Mouse (Mus musculus): ENCODE results near the gene Ttll8. TPM values are rescaled to one million over a fixed set of nuclear protein-coding genes. Genes with fewer than 3 reads are reported as not detected.

The Ttll8 gene
- polyA plus RNA-seq, 1 experiment from 2014 or later, result not detected

DNA sequence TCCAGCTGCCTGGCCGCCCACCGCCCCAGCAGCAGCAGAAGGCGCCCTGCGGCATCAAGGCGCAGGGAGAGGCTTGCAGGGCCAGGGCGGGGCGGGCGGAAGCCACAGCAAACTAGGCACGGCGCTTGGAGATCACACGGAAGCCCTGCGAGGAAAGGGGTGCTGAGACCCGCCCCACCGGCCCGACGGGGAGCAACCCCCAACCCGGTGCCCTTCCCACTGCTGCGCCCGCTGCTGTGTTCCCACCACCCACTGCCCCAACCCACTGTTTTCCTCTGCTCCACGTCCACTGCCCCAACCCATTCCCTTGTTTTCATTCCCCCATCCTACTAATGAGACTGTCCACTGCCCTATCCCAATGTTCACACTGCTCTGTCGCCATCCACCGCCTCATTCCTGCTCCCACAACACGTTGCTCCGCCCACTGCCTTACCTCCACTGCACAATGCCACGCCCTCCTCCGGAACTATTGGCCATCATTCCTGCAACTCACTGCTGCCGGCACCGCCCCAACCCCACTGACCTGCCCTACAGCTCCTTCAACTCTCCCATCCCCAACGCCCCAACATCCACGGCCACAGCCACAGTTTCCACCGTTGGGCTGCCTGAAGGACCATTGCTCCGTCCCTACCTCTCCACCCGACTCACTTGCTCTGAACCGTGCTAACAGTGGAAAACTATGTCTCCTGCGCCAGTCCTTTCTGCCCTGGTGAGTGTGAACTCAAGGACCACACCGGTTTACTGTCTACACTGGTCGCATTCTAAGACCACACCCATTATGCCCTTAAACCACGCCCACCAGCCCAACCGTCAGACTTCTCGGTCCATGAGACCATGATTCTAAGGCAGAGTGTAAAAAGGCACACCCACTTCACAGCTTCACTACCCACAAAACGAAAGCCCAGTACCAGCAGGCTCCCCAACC, 63.2 kb downstream of the Ttll8 start:
- peak overlapping the region; percentile 78 for H3K27ac ChIP-seq (replicated peaks)
- peaks cover 48% of the 10 kb centered on the region for H3K27me3 ChIP-seq (replicated peaks; ENCODE audit: low read depth, poor library complexity, severe bottlenecking)
- peak; percentile 86 for DNase-seq (ENCODE audit: low spot score)
- peak overlapping the region; percentile 69 for H3K4me3 ChIP-seq
- H3K4me1 ChIP-seq, result peaks cover 19% of the 10 kb centered on the region
- no peaks in the 10 kb centered on the region for H3K36me3 ChIP-seq (replicated peaks)
- WGBS, result 2% methylated on average over 41 of the region's 41 CpGs
- no peaks in the 10 kb centered on the region for H3K9me3 ChIP-seq

- H3K4me1 ChIP-seq, result peaks cover 19% of the 10 kb centered on the region
- H3K36me3 ChIP-seq (replicated peaks), result no peaks in the 10 kb centered on the region
- DNase-seq (ENCODE audit: low spot score), result no peak
- WGBS, result 81% methylated on average over 3 of the region's 3 CpGs
- H3K4me3 ChIP-seq, result peak overlapping the region; percentile 69
- H3K9me3 ChIP-seq, result no peaks in the 10 kb centered on the region
- no peak overlapping the region for H3K27ac ChIP-seq (replicated peaks)
- peaks cover 48% of the 10 kb centered on the region for H3K27me3 ChIP-seq (replicated peaks; ENCODE audit: low read depth, poor library complexity, severe bottlenecking)
Measured at GRCm38 (mm10) chr15:88889994-88890393, 64.2 kb downstream of the Ttll8 start.

DNA sequence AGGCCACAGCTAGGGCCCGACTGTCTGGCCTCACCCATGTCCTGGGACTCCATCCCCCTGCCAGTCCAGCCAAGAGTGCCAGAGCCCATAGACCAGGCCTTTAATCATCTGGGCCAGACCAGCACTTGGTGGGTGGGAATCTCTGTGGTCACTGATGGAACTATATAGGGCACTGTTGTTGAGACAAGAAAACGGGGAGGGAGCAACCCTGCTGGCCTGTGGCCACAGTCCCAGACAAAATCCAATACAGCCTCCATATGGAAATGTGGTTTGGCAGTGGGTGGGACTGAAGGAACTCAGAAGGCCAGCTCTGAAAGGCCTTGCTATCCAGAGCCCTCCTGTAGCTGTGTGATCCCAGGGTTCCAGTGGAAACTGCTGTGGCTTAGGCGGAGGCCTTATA, 65.2 kb downstream of the Ttll8 start:
- peaks cover 19% of the 10 kb centered on the region for H3K4me1 ChIP-seq
- H3K36me3 ChIP-seq (replicated peaks), result no peaks in the 10 kb centered on the region
- H3K4me3 ChIP-seq, result no peak overlapping the region
- DNase-seq (ENCODE audit: low spot score), result no peak
- peaks cover 45% of the 10 kb centered on the region for H3K27me3 ChIP-seq (replicated peaks; ENCODE audit: low read depth, poor library complexity, severe bottlenecking)
- H3K27ac ChIP-seq (replicated peaks), result no peak overlapping the region
- WGBS, result 86% methylated on average over 3 of the region's 3 CpGs
- H3K9me3 ChIP-seq, result no peaks in the 10 kb centered on the region

DNA sequence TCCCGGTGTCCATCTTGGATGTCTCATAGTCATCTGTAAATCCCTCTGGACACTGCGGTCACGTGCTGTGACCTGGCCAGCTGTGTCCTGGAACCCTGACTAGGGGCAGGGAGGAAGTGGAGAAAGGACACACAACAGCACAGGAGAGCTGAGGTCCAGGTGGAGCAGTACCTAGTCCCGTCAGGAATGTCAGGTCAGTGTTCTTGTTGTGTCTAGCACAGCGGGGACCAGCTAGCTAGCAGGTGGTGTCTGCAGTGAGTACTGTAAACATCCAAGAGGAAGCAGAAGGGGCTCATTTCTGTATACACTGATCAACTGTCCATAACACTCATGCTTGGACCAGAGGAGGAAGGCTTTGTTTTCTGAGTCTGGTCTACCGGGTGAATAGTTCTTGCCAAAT, 68.8 kb downstream of the Ttll8 start:
- no peak for DNase-seq (ENCODE audit: low spot score)
- Histone ChIP-seq H3K27ac (replicated peaks) (no peak overlapping the region), H3K4me3 (no peak overlapping the region), H3K9me3 (no peaks in the 10 kb centered on the region), H3K4me1 (peaks cover 8% of the 10 kb centered on the region), H3K36me3 (replicated peaks) (no peaks in the 10 kb centered on the region), H3K27me3 (replicated peaks; ENCODE audit: low read depth, poor library complexity, severe bottlenecking) (peaks cover 25% of the 10 kb centered on the region)
- WGBS, result 85% methylated on average over 6 of the region's 6 CpGs

DNA sequence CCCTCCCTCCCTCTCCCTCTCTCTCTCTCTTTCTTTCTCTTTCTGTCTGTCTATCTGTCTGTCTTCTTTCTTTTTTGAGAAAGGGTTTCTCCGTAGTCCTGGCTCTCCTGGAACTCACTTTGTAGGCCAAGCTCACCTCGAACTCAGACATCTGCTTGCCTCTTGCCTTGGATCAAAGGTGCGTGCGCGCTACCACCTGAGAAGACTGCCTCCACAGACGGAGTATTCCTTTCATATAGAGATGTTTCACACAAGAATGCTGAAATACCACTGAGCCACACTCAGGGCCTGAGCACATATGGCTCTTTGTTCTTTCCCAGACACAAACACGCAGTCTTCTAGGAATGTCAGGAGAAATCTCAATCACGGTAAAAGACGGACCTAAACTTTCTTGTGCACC, 70.9 kb downstream of the Ttll8 start:
- Histone ChIP-seq H3K9me3 (no peaks in the 10 kb centered on the region), H3K36me3 (replicated peaks) (no peaks in the 10 kb centered on the region), H3K4me3 (no peak overlapping the region), H3K4me1 (peaks cover 4% of the 10 kb centered on the region), H3K27me3 (replicated peaks; ENCODE audit: low read depth, poor library complexity, severe bottlenecking) (peaks cover 7% of the 10 kb centered on the region), H3K27ac (replicated peaks) (no peak overlapping the region)
- no peak for DNase-seq (ENCODE audit: low spot score)
- WGBS, result 90% methylated on average over 9 of the region's 9 CpGs

- H3K4me3 ChIP-seq, result no peak overlapping the region
- H3K27ac ChIP-seq (replicated peaks), result no peak overlapping the region
- H3K9me3 ChIP-seq, result no peaks in the 10 kb centered on the region
- no peaks in the 10 kb centered on the region for H3K36me3 ChIP-seq (replicated peaks)
- H3K27me3 ChIP-seq (replicated peaks; ENCODE audit: low read depth, poor library complexity, severe bottlenecking), result peaks cover 6% of the 10 kb centered on the region
- peaks cover 4% of the 10 kb centered on the region for H3K4me1 ChIP-seq
- no peak for DNase-seq (ENCODE audit: low spot score)
- 71% methylated on average over 4 of the region's 4 CpGs for WGBS
Measured at GRCm38 (mm10) chr15:88882851-88883250, 71.4 kb downstream of the Ttll8 start.

GRCm38 (mm10) chr15:88881253-88882044, 72.8 kb downstream of the Ttll8 start:
- WGBS, result 60% methylated on average over 22 of the region's 22 CpGs
- Histone ChIP-seq H3K4me1 (peaks cover 5% of the 10 kb centered on the region), H3K27ac (replicated peaks) (no peak overlapping the region), H3K27me3 (replicated peaks; ENCODE audit: low read depth, poor library complexity, severe bottlenecking) (peaks cover 4% of the 10 kb centered on the region; the same call in 1 of the 2 replicates), H3K9me3 (no peaks in the 10 kb centered on the region), H3K4me3 (no peak overlapping the region), H3K36me3 (replicated peaks) (no peaks in the 10 kb centered on the region)
- no peak for DNase-seq (ENCODE audit: low spot score)

GRCm38 (mm10) chr15:88877021-88877400, 77.2 kb downstream of the Ttll8 start:
- DNase-seq (ENCODE audit: low spot score), result no peak
- WGBS, result 80% methylated on average over 10 of the region's 10 CpGs
- no peak overlapping the region for H3K4me3 ChIP-seq
- H3K27ac ChIP-seq (replicated peaks), result no peak overlapping the region
- no peaks in the 10 kb centered on the region for H3K9me3 ChIP-seq
- peaks cover 13% of the 10 kb centered on the region for H3K27me3 ChIP-seq (replicated peaks; ENCODE audit: low read depth, poor library complexity, severe bottlenecking)
- H3K36me3 ChIP-seq (replicated peaks), result no peaks in the 10 kb centered on the region
- peaks cover 15% of the 10 kb centered on the region for H3K4me1 ChIP-seq

GRCm38 (mm10) chr15:88876155-88877020, 77.8 kb downstream of the Ttll8 start:
- peaks cover 13% of the 10 kb centered on the region for H3K27me3 ChIP-seq (replicated peaks; ENCODE audit: low read depth, poor library complexity, severe bottlenecking)
- peak; percentile 87 for DNase-seq (ENCODE audit: low spot score)
- peaks cover 14% of the 10 kb centered on the region for H3K4me1 ChIP-seq
- H3K4me3 ChIP-seq, result peak overlapping the region; percentile 40
- H3K9me3 ChIP-seq, result no peaks in the 10 kb centered on the region
- H3K36me3 ChIP-seq (replicated peaks), result no peaks in the 10 kb centered on the region
- 10% methylated on average over 28 of the region's 28 CpGs for WGBS
- no peak overlapping the region for H3K27ac ChIP-seq (replicated peaks)

- DNase-seq (ENCODE audit: low spot score), result no peak
- 30% methylated on average over 10 of the region's 10 CpGs for WGBS
- Histone ChIP-seq H3K4me3 (peak overlapping the region; percentile 40; the same call in 1 of the 2 replicates), H3K27me3 (replicated peaks; ENCODE audit: low read depth, poor library complexity, severe bottlenecking) (peaks cover 13% of the 10 kb centered on the region), H3K4me1 (peaks cover 12% of the 10 kb centered on the region), H3K9me3 (no peaks in the 10 kb centered on the region), H3K27ac (replicated peaks) (no peak overlapping the region), H3K36me3 (replicated peaks) (no peaks in the 10 kb centered on the region)
Measured at GRCm38 (mm10) chr15:88875625-88876081, 78.6 kb downstream of the Ttll8 start.

GRCm38 (mm10) chr15:88874477-88874876, 79.7 kb downstream of the Ttll8 start:
- no peak overlapping the region for H3K4me3 ChIP-seq
- DNase-seq (ENCODE audit: low spot score), result no peak
- H3K27me3 ChIP-seq (replicated peaks; ENCODE audit: low read depth, poor library complexity, severe bottlenecking), result peaks cover 13% of the 10 kb centered on the region
- H3K9me3 ChIP-seq, result no peaks in the 10 kb centered on the region
- H3K36me3 ChIP-seq (replicated peaks), result no peaks in the 10 kb centered on the region
- peaks cover 12% of the 10 kb centered on the region for H3K4me1 ChIP-seq
- 87% methylated on average over 6 of the region's 6 CpGs for WGBS
- no peak overlapping the region for H3K27ac ChIP-seq (replicated peaks)

- Histone ChIP-seq H3K4me3 (no peak overlapping the region), H3K9me3 (no peaks in the 10 kb centered on the region; the same call in 1 of the 2 replicates), H3K27me3 (replicated peaks; ENCODE audit: low read depth, poor library complexity, severe bottlenecking) (peaks cover 13% of the 10 kb centered on the region), H3K27ac (replicated peaks) (no peak overlapping the region), H3K36me3 (replicated peaks) (no peaks in the 10 kb centered on the region), H3K4me1 (peaks cover 12% of the 10 kb centered on the region)
- no peak for DNase-seq (ENCODE audit: low spot score)
- WGBS, result 89% methylated on average over 3 of the region's 3 CpGs
Measured at GRCm38 (mm10) chr15:88874061-88874460, 80.2 kb downstream of the Ttll8 start.
